Mouse (Mus musculus) CD4-positive naive resting alpha-beta T cell, adult 76 days (primary cell): Measurements from ENCODE around the gene Gm11011. TPM values are rescaled to one million over a fixed set of nuclear protein-coding genes. Genes with fewer than 3 reads are reported as not detected.

ENCODE experiments used
- total RNA-seq: library from RNA; stranded (reverse); gene quantifications from one replicate; pipeline ENCODE4 v1.2.4, GENCODE M21; 2023

Gene Gm11011
- total RNA-seq = not detected

DNA sequence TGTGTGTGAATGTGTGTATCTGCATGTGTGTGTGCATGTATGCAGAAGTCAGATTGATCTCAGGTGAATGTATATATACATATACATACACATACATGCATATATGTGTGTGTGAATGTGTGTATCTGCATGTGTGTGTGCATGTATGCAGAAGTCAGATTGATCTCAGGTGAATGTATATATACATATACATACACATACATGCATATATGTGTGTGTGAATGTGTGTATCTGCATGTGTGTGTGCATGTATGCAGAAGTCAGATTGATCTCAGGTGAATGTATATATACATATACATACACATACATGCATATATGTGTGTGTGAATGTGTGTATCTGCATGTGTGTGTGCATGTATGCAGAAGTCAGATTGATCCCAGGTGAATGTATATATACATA lies at the start of gene Gm11011:
Gm11011 (minus strand) TSS at position 101 of the 400 bp plus-strand sequence.

DNA sequence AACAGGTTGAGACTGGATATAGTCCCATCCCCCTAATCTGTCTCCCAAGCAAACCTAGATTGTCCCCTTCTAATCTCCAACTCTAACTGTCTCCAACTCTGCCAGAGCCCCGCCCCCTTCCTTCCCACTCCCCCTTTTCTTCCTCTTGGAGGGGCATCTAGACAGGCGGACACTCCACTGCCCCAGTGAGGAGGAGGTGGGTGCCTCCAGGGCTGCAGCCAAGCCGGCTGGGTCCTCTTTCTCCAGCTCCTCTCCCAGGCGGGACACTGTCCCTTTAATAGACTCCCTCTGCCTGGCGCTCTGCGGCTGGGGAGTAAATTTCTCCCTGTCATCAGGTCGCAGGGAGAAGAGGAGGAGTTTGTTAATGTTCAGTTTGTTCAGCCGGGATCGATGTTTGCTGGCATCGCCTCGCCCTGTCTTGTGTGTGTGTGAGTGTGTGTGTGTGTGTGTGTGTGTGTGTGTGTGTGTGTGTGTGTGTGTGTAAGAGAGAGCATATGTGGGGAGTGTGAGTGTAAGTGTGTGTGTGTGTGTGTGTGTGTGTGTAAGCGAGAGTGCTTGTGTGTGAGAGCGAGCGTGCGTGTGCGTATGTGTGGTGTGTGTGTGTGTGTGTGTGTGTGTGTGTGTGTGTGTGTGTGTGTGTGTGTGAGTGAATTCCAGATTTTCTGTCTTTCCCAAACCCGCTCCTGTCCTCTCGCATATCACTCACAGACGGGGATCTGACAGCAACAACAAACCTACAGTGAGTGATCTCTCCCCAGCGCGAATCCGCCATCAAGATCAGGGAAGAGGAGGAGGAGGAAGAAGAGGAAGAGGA lies 45.0 kb upstream of the Gm11011 start, which contains the start of gene Tshz2:
Tshz2 (plus strand) TSS at position 676 of the 814 bp plus-strand sequence.

Other genes starting within 250 kb of the Gm11011 start
- gene Tshz2, start 45.3 kb upstream of the Gm11011 start, total RNA-seq = 0.15 TPM